15 mouse cellular contexts compared by ENCODE assay signal in the genomic region with DNA sequence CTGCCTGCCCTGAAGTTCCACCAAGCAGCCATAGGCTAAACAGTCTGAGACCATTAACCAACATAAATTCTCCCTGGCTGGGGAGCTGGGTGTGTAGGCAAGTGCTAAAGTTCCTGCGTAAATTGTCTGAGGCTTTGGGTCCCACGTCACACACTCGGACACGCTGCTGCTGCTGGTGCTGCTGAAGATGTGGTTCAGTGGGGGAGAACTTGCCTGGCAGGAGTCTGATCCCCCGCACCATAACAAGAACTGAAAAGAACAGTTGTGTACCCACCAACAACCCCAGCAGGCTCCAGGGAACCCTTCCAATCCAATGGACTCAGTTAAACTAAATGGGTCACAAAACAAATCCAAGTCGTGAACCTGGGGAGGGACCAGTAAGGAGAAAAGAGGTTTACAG.
"Had no signal": no experiment of that assay in that cellular context is flagged by ENCODE, and none has a peak within 500 bp of the region (broad histone marks: within the 10 kb centered on the region; RNA-seq: fewer than 3 reads in every experiment).

No protein-coding gene starts in this region.

- DNase-seq: liver, embryonic 13.5 days; liver, postnatal 0 days; lung, embryonic 14.5 days; lung, postnatal 10 days; right cerebral cortex, postnatal 14 days; thymus, adult 2 months; thymus, postnatal 25 days; thymus, postnatal 4 days had no signal

- H3K4me3 ChIP-seq: liver, embryonic 13.5 days; liver, embryonic 15.5 days; megakaryocyte, embryonic 14.5 days; midbrain, embryonic 13.5 days; midbrain, embryonic 15.5 days; neural tube, embryonic 12.5 days had no signal

- H3K36me3 ChIP-seq: liver, embryonic 13.5 days; liver, embryonic 15.5 days; midbrain, embryonic 13.5 days; midbrain, embryonic 15.5 days; neural tube, embryonic 12.5 days had no signal

- H3K27me3 ChIP-seq: liver, embryonic 15.5 days; midbrain, embryonic 13.5 days; midbrain, embryonic 15.5 days; neural tube, embryonic 12.5 days had no signal

- H3K27ac ChIP-seq: liver, embryonic 13.5 days; liver, embryonic 15.5 days; macrophage; midbrain, embryonic 13.5 days; midbrain, embryonic 15.5 days; neural tube, embryonic 12.5 days had no signal

- H3K9ac ChIP-seq: liver, embryonic 13.5 days; liver, embryonic 15.5 days; liver, postnatal 0 days; lung, embryonic 14.5 days; midbrain, embryonic 13.5 days; midbrain, embryonic 15.5 days; neural tube, embryonic 12.5 days had no signal

- ATAC-seq: liver, postnatal 0 days; midbrain, embryonic 13.5 days; midbrain, embryonic 15.5 days had no signal

- H3K4me1 ChIP-seq: midbrain, embryonic 13.5 days; midbrain, embryonic 15.5 days; neural tube, embryonic 12.5 days had no signal

- H3K4me2 ChIP-seq: liver, embryonic 13.5 days; liver, embryonic 15.5 days; lung, embryonic 14.5 days; midbrain, embryonic 11.5 days; midbrain, embryonic 13.5 days; midbrain, embryonic 15.5 days; neural tube, embryonic 12.5 days had no signal

- H3K9me3 ChIP-seq: liver, embryonic 13.5 days; liver, embryonic 15.5 days; megakaryocyte, embryonic 14.5 days; midbrain, embryonic 13.5 days; midbrain, embryonic 15.5 days; neural tube, embryonic 12.5 days had no signal
